Mouse (Mus musculus): Measurements from ENCODE around the gene Ece1.

The Ece1 gene

GRCm38 (mm10) chr4:137917591-137917990 lies 55.6 kb downstream of the Ece1 start:
- DNase-seq (ENCODE audit: low spot score): no peak

GRCm38 (mm10) chr4:137918559-137918958 lies 56.5 kb downstream of the Ece1 start:
- no peak for DNase-seq (ENCODE audit: low spot score)

GRCm38 (mm10) chr4:137919116-137919515 lies 57.1 kb downstream of the Ece1 start:
- DNase-seq (ENCODE audit: low spot score): no peak

GRCm38 (mm10) chr4:137920005-137920404 lies 58.0 kb downstream of the Ece1 start:
- no peak for DNase-seq (ENCODE audit: low spot score)

GRCm38 (mm10) chr4:137920500-137920961 lies 58.5 kb downstream of the Ece1 start:
- DNase-seq (ENCODE audit: low spot score): no peak

- no peak for DNase-seq (ENCODE audit: low spot score)
Measured at GRCm38 (mm10) chr4:137921510-137921909, 59.5 kb downstream of the Ece1 start.

GRCm38 (mm10) chr4:137923052-137923451 lies 61.0 kb downstream of the Ece1 start:
- no peak for DNase-seq (ENCODE audit: low spot score)

GRCm38 (mm10) chr4:137925176-137925575 lies 63.1 kb downstream of the Ece1 start:
- DNase-seq (ENCODE audit: low spot score): no peak

- no peak for DNase-seq (ENCODE audit: low spot score)
Measured at GRCm38 (mm10) chr4:137926161-137926560, 64.1 kb downstream of the Ece1 start.

GRCm38 (mm10) chr4:137927136-137927535 lies 65.1 kb downstream of the Ece1 start:
- no peak for DNase-seq (ENCODE audit: low spot score)

GRCm38 (mm10) chr4:137927741-137928535 lies 65.9 kb downstream of the Ece1 start:
- no peak for DNase-seq (ENCODE audit: low spot score)

GRCm38 (mm10) chr4:137928813-137929212 lies 66.8 kb downstream of the Ece1 start:
- DNase-seq (ENCODE audit: low spot score): no peak

GRCm38 (mm10) chr4:137929341-137930016 lies 67.4 kb downstream of the Ece1 start:
- DNase-seq (ENCODE audit: low spot score): no peak

GRCm38 (mm10) chr4:137930500-137931008 lies 68.5 kb downstream of the Ece1 start:
- DNase-seq (ENCODE audit: low spot score): no peak

- peak; percentile 78 for DNase-seq (ENCODE audit: low spot score)
Measured at GRCm38 (mm10) chr4:137931009-137931757, 69.1 kb downstream of the Ece1 start.

GRCm38 (mm10) chr4:137932554-137933178 lies 70.6 kb downstream of the Ece1 start:
- DNase-seq (ENCODE audit: low spot score): no peak

GRCm38 (mm10) chr4:137933328-137933727 lies 71.3 kb downstream of the Ece1 start:
- DNase-seq (ENCODE audit: low spot score): no peak

GRCm38 (mm10) chr4:137936134-137936533 lies 74.1 kb downstream of the Ece1 start:
- no peak for DNase-seq (ENCODE audit: low spot score)

- no peak for DNase-seq (ENCODE audit: low spot score)
Measured at GRCm38 (mm10) chr4:137940061-137940460, 78.0 kb downstream of the Ece1 start.

GRCm38 (mm10) chr4:137941131-137941844 lies 79.3 kb downstream of the Ece1 start:
- DNase-seq (ENCODE audit: low spot score): no peak
